Mouse (Mus musculus) C2C12 (cell line): ENCODE measurements around the gene Dach1.

Experiments
- CEBPB ChIP-seq: IDR thresholded peaks from one replicate; pipeline ENCODE4 v1.6.1; 2011; ENCODE audit warnings: low read depth, mild to moderate bottlenecking, control low read depth, moderate library complexity
- CTCF ChIP-seq: IDR thresholded peaks from one replicate; pipeline ENCODE4 v1.5.1; 2011; ENCODE audit not compliant: control insufficient read depth, insufficient read depth, insufficient read length
- MAX ChIP-seq: IDR thresholded peaks from one replicate; pipeline ENCODE4 v1.6.1; 2011; ENCODE audit warnings: mild to moderate bottlenecking, control low read depth
- MYOG ChIP-seq: IDR thresholded peaks from one replicate; pipeline ENCODE4 v1.6.1; 2011; ENCODE audit not compliant: control insufficient read depth, insufficient read length; ENCODE audit errors: extremely low read depth
- USF1 ChIP-seq: IDR thresholded peaks from one replicate; pipeline ENCODE4 v1.6.1; 2011; ENCODE audit warnings: low read depth, mild to moderate bottlenecking, control low read depth, moderate library complexity

DNA sequence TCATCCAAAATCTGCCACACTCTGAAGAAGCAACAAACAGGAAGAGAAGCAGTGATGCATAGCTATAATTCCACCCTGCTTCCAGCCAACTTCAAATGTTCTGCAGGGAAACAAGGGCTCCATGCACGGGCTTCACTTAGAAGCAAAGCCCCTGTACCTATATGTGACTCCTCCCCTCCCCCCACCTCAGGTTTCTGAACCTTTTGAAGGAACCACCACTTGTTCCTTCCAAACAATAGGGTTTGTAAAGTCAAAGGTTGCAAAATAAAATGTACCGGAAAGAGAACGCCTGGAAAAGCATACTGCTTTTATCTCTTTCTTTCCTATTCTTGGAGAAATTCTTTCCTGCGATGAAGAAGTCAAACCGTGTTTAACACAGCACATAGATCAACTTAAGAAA, 2.3 kb upstream of the Dach1 start:
- TF ChIP-seq CTCF (no peak), MAX (no peak), MYOG (no peak), USF1 (no peak), CEBPB (no peak)
